Mouse (Mus musculus) spleen, postnatal 14 days (tissue): ENCODE measurements around the gene Teddm2.
A peak's percentile ranks its signal among the peaks of the same experiment; 100 is the strongest.
"Not testable (repeated sequence)": the region's sequence is repeated elsewhere in the genome, so short reads cannot be mapped to it uniquely, and the experiment has no call there.

Experiments
- DNase-seq, 2 experiments: peaks; one replicate each; pipeline ENCODE4 v3.0.0; 2021 to 2022; ENCODE audit warnings: low spot score in 2 of 2

The Teddm2 gene

GRCm38 (mm10) chr1:153904236-153904635 is 4.2 kb upstream of the Teddm2 start:
- DNase-seq, result no peak

DNA sequence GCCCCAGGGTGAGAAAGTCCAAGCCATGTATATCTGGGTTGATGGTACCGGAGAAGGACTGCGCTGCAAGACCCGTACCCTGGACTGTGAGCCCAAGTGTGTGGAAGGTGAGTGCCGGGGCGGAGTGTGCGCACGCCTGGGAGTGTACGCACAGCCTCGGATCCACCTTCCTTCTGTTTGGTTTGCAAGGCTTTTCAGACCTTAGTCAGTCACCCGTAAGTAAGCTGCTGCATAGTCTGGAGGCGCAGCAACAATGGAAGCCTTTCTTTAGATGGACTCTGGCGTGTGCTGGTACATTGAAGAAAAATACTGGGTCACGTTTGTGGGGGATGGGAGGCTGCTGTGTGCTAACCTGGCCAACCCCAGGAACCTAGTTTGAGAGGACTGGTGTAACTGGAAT is 3.0 kb upstream of the Teddm2 start:
- DNase-seq, result no peak

GRCm38 (mm10) chr1:153900860-153901730 is 1.1 kb upstream of the Teddm2 start:
- DNase-seq, result no peak

- peak in 1 of 2 experiments; percentile 43 for DNase-seq
Observed at GRCm38 (mm10) chr1:153900381-153900780, 353 bp upstream of the Teddm2 start.

DNA sequence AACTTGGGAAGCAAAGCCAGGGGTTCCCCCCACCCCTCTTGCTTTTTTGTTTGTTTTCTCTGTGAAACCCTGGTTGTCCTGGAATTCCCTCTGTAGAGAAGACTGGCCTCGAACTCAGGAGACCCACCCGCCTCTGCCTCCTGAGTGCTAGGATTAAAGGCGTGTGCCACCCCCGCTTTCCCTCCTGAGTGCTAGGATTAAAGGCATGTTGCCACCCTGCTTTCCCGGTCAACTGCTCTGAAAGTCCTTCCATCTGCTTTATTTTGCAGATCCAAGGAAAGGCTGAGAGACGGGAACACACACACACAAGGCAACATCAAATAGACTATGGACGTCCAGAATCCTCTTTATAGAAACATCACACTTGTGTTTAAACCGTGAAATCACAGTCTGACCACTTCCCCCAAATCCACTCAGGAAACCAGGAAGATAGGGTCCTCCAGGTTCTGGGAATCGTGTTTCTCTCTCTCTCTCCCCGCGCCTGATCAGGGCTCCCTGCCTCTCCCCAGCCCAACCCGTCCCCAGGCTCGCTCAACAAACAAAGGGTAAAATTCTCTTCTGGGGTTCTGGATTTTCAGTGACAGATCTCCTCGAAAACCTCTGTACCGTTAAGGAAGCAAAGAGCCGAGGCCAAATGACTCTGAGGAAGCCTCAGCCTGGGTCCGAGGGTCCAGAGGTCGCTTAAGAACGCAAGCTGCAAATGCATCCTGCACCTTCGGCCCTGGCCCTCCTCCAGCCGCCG is 868 bp downstream of the Teddm2 start:
- DNase-seq, result no peak

DNA sequence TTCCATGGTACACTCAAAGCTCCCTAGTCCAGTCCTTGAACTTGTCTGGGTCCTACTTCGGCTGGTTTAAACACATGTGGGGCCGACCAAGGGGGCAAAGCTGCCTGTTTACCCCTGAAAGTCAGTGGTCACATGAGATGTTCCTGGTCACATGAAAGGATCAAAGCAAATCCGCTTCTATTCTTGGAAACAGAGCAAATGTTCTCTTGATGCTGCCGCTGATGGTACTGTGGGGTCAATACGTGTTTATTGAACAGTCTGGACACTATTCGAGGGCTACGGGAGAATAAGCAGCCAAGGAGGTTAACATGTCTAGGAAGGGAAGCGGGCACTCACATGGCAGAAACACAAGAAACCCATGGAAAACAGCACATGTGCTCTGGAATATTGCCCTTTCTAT is 2.8 kb downstream of the Teddm2 start:
- no peak for DNase-seq

DNA sequence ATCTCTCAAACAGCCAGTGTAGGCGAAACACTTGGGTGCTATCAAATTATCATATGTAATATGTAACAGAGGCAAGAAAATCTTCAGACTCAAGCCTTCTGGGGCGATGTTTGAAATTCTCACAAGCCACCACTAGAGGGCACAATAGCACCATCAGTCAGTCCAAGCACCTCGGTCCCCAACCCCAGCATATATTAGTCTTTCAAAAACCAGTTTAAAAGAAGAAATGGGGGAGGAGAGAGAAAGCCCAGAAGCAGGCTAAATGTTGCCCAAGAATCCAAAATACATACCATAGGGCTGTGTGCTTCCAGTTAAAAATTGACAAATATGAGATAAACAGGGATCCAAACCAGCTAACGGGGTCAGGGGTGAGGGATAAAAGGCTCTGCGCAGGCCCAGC is 5.0 kb downstream of the Teddm2 start:
- peak; percentile 33 to 60 for DNase-seq

DNA sequence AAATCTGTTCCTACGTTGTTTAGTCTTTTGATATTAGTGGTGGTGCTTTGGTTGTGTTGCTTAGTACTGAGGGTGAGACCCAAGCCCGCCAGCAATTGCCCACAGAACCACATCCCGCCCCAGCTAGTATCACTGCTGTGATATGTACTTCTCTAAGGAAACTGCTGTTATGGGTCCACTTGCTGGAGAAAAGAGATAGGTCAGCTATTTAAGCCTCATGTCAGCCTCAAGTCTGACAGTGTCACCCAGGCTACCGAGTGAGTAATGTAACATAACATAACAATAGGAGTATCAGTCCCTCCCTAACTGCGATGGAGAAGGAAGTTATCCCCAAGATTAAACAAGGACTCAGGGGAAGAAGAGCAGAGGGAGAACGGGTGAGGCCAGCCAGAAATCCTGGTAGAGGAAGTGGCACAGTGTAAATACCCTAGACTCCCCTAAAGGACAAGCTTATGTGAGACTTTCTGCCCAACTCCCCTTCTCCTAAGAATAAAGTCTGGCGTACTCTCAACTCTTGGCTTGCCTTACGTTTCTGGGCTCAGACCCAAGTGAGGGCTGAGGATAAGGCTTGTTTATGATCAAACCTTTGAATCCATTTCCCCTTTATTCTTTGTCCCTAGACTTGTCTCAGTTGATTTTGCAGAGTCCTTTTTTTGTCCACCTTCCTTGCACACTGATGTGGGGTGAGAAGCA is 5.7 kb downstream of the Teddm2 start:
- no peak for DNase-seq

GRCm38 (mm10) chr1:153893746-153894145 is 6.3 kb downstream of the Teddm2 start:
- no peak for DNase-seq

DNA sequence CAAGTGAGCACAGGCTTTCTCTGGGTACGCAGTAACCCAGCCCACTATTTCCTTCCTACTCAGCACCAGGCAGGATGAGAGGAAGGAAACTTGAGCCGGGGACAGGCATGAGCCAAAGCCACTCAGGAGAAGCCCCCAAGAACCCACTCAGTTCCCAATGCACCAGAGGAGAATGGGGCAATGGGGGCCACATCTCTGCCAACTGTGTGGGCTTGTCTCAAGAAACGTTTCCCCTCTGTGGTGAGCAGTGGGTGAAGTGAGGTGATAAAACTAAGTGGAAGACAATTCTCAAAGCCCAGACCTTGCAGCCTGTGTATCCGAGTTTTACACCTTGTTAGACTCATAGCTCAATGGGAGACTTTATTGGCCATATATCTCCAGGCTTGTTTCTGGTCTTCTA is 8.6 kb downstream of the Teddm2 start, which contains the start of gene Teddm1a:
Gene Teddm1a (plus strand): TSS at position 301 of the 400 bp plus-strand sequence.
- no peak for DNase-seq

GRCm38 (mm10) chr1:153890121-153890520 is 9.9 kb downstream of the Teddm2 start:
- DNase-seq, result no peak

DNA sequence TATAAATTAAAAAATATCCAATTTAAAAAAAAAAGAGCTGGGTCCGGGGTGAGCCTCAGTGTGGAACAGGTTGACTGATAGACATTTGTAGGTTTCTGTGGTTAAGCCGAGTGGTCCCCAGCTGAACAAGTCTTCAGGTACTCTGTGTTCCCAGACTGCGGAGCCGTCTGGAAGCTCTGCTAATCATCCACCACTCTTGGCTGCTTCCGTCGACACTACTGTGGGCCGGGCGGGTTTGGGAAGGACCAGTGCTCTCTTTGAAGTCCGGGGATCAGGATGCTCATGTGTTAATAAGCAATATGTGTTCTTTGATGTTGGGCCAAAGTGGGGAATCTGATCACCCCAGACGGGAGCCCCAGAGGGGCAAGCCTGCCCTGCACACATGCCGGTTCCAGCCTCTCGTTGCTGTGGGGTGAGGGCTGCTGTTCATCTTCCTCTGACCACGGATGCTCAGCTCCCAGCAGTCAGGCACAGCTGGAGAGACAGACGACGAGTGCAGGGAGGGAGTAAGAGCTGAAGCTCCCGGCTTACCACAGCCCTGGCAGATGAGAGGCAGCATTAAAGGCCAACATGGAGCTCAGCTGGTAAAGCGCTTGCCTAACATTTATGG is 13.9 kb downstream of the Teddm2 start:
- no peak for DNase-seq

- peak in 1 of 2 experiments; percentile 15 for DNase-seq
Observed at GRCm38 (mm10) chr1:153880391-153880790, 19.6 kb downstream of the Teddm2 start.

- DNase-seq, result no peak
Observed at GRCm38 (mm10) chr1:153874045-153874444, 26.0 kb downstream of the Teddm2 start, which contains the start of gene Teddm1b. Gene Teddm1b, plus strand, starts transcription at chr1:153874345.

- DNase-seq, result no peak
Observed at GRCm38 (mm10) chr1:153855946-153856345, 44.1 kb downstream of the Teddm2 start.

- not testable (repeated sequence) for DNase-seq
Observed at GRCm38 (mm10) chr1:153852696-153853095, 47.3 kb downstream of the Teddm2 start.

DNA sequence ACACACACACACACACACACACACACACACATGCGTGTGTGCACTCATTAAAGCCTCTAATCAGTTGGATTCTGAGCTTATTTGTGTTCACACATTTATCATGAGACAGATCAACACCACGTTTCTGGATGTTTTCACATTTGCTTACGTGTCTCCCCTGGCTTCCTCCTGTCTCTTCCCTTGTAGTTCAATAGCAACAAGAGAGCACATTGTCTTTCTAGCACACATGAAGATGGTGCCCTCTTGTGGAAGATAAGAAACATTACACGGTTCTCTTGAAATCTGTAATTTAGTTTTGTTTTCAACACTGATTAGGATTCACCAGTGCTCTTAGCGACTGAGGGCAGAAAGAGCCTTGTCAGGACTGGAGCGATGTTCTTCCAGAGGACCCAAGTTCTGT is 53.2 kb downstream of the Teddm2 start:
- DNase-seq, result no peak

- DNase-seq, result no peak
Observed at GRCm38 (mm10) chr1:153846420-153846819, 53.6 kb downstream of the Teddm2 start.

GRCm38 (mm10) chr1:153844042-153844441 is 56.0 kb downstream of the Teddm2 start, which contains the start of gene Rgsl1:
Gene Rgsl1, minus strand, starts transcription at chr1:153844142.
- no peak for DNase-seq

DNA sequence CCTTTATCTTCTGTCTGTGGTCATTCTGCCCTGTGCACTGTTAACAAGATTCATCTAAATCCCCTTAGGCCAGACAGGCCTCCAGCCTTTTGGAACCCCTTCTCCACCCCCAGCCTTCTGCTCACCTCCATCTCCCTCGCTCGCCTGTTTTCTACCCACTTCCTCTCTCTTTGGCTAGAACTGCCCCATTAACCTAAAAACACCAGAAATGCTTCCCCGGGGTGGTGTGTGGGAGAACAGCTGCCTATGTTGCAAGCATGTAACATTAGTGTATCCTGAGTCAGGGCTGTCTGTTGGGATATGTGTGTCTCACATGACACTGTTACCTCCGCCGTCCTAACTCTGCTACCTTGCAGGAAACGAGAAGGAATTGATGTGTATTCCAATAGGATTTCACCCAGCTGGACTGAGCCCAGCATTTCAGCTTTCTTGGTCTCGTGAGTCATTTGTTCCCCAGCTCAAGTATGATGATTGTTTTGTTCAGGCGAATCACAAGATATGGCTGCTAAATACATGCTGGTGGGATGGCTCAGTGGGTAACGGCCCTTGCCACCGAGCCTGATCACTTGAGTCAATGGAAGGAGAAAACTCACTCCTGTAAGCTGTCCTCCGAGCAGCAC is 57.8 kb downstream of the Teddm2 start:
- no peak for DNase-seq

DNA sequence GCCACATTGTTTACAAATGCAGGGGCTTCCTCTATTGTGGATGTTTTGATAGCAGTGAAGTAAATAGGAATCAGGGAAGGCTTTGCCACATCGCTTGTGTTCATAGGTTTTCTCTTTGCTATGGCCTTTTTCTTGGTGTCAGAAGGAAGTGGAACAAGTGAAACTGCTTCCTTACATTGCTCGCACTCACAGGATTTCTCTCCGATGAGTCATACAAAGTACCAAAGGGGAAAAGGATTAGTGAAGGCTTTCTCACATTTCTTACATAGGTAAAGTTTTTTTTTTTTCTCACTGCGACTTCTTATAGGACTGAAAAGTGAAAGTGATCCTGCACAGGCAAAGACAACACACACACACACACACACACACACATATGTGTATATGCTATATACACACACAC is 64.0 kb downstream of the Teddm2 start:
- no peak for DNase-seq
